Mouse (Mus musculus) forebrain, embryonic 16.5 days (tissue): ENCODE data around the gene Ankrd10. TPM values are rescaled to one million over a fixed set of nuclear protein-coding genes. Genes with fewer than 3 reads are reported as not detected.
"Not testable (repeated sequence)": the region's sequence is repeated elsewhere in the genome, so short reads cannot be mapped to it uniquely, and the experiment has no call there.

Source experiments
- ATAC-seq: fragments of 200-750 bp; cut with Nextera tagmentation; 2 replicates; pipeline ENCODE4 v1.8.0; 2017; ENCODE audit warnings: mild to moderate bottlenecking, moderate library complexity
- H3K27ac ChIP-seq: fragments of 300-500 bp; sonication (generic); 2 replicates; pipeline ENCODE4 v1.5.1; 2014; ENCODE audit warnings: low read length, control low read depth
- H3K27me3 ChIP-seq: fragments of 300-500 bp; sonication (generic); replicated peaks from 2 replicates; pipeline ENCODE4 v1.6.1; 2014; ENCODE audit warnings: low read length; ENCODE audit not compliant: control insufficient read depth, insufficient read depth
- H3K36me3 ChIP-seq: fragments of 300-500 bp; sonication (generic); 2 replicates; pipeline ENCODE4 v1.6.1; 2014; ENCODE audit not compliant: control insufficient read depth, insufficient read depth
- H3K4me1 ChIP-seq: fragments of 300-500 bp; sonication (generic); replicated peaks from 2 replicates; pipeline ENCODE4 v1.6.1; 2014; ENCODE audit warnings: low read length; ENCODE audit not compliant: control insufficient read depth, insufficient read depth
- H3K4me2 ChIP-seq: fragments of 300-500 bp; sonication (generic); 2 replicates; pipeline ENCODE4 v1.6.1; 2014; ENCODE audit warnings: mild to moderate bottlenecking, low read length, control low read depth
- H3K4me3 ChIP-seq: fragments of 300-500 bp; sonication (generic); replicated peaks from 2 replicates; pipeline ENCODE4 v1.5.1; 2014; ENCODE audit warnings: mild to moderate bottlenecking, low read length, control low read depth
- H3K9ac ChIP-seq: fragments of 300-500 bp; sonication (generic); replicated peaks from 2 replicates; pipeline ENCODE4 v1.6.1; 2014; ENCODE audit warnings: low read depth, low read length, control low read depth
- H3K9me3 ChIP-seq: fragments of 300-500 bp; sonication (generic); 2 replicates; pipeline ENCODE4 v1.6.1; 2016; ENCODE audit warnings: low read length; ENCODE audit not compliant: control insufficient read depth
- WGBS: fragments of 180-500 bp; shearing (Covaris S2); extraction: QIAGEN DNeasy Blood & Tissue Kit; methylation state at CpG from one replicate; pipeline ENCODE4 v1.1.7; 2014; 5-methylcytosine and 5-hydroxymethylcytosine counted together
- microRNA-seq: library from miRNA; unstranded; fragments of <30 nt; microRNA quantifications from one replicate; pipeline ENCODE4, GENCODE M21; 2017
- polyA plus RNA-seq: library from polyadenylated mRNA; unstranded; fragments of >200 nt; fragmentation: Nextera tagmentation; extraction: Ambion mirVana; gene quantifications from 2 replicates; pipeline ENCODE4 v1.2.1, GENCODE M21; 2015

Ankrd10 gene
- polyA plus RNA-seq, 1 experiment from 2014 or later: 126 TPM

DNA sequence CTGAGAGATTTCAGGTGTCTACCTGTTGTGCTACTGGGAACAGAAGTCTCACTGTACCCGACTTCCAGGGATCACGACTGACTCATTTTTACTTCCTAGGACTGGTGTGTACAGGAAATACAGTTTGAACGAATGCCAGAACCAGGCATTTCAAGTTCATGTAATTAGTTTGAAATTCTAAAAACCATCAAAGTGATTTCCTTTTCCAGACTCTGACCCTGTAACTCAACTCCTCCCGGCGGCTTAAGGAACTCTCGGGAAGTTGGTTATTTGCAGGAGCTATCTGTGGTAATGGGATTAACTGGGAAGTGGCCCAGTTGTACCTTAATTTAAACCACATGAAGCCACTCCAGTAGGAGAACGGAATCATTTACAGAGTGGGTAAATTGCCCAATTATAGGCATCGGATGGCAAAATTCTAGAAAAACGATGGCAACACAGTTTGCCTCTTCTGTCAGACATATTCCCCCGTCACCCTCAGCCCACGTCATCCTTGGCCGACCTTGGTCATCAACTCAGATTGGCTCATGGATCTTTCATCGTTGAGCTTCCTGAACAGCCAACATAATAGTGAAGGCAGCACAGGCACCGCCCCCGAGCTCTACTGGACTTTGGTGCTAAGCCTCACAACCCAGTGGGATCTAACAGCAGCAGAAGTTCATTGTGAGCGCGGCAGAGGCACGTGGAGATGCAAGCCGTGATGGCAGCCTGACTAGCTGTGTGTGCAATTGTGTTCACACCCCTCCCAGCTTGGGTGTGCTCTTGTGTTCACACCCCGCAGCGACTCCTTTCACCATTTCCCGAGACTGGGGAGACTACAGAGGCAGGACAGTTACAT, 66.1 kb downstream of the Ankrd10 start:
- Histone ChIP-seq H3K4me3 (no peak overlapping the region), H3K36me3 (peaks cover 12% of the 10 kb centered on the region), H3K27ac (no peak overlapping the region), H3K4me1 (no peaks in the 10 kb centered on the region), H3K9me3 (no peaks in the 10 kb centered on the region), H3K4me2 (no peak overlapping the region), H3K9ac (no peak overlapping the region), H3K27me3 (no peaks in the 10 kb centered on the region)
- no peak for ATAC-seq
- WGBS: 88% methylated on average over 22 of the region's 22 CpGs

DNA sequence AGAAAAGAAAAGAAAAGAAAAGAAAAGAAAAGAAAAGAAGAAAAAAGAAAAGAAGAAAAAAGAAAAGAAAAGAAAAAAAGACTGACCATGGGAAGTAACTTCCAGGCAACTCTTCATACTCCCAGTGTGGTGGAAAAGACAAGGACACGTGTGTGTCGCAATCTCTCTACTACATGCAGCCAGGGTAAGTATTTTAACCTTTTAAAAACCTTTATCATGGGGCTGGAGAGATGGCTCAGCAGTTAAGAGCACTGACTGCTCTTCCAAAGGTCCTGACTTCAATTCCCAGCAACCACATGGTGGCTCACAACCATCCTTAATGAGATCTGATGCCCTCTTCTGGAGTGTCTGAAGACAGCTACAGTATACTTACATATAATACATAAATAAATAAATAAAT, 67.4 kb downstream of the Ankrd10 start:
- H3K27ac ChIP-seq, ATAC-seq, H3K4me3 ChIP-seq, H3K4me1 ChIP-seq, H3K9me3 ChIP-seq, H3K9ac ChIP-seq, H3K4me2 ChIP-seq, H3K27me3 ChIP-seq: not testable (repeated sequence)
- peaks cover 20% of the 10 kb centered on the region for H3K36me3 ChIP-seq
- WGBS: 98% methylated on average over 2 of the region's 2 CpGs

DNA sequence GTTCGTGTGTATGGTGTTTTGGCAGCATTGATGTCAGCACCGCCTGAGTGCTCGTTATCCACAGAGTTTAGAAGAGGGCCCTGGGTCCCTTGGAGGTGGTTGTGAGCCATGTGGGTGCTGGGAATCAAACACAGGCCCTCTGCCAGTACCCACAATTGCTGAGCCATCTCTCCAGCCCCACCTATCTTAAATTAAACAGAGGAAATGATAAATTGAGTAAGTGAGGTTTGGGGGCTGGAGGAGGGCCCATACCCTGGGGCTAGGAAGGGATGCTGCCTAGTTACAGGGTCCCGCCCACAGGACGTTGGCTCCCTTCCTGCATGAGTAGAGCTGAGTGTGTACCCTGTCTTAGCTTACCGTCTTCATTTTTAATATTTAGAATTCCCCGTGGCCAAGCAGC, 70.8 kb downstream of the Ankrd10 start:
- WGBS: 90% methylated on average over 7 of the region's 7 CpGs
- no peaks in the 10 kb centered on the region for H3K9me3 ChIP-seq
- no peaks in the 10 kb centered on the region for H3K27me3 ChIP-seq
- no peak overlapping the region for H3K4me2 ChIP-seq
- peaks cover 5% of the 10 kb centered on the region for H3K4me1 ChIP-seq
- no peak for ATAC-seq
- H3K27ac ChIP-seq: no peak overlapping the region
- no peak overlapping the region for H3K4me3 ChIP-seq
- H3K36me3 ChIP-seq: peaks cover 27% of the 10 kb centered on the region
- H3K9ac ChIP-seq: no peak overlapping the region

DNA sequence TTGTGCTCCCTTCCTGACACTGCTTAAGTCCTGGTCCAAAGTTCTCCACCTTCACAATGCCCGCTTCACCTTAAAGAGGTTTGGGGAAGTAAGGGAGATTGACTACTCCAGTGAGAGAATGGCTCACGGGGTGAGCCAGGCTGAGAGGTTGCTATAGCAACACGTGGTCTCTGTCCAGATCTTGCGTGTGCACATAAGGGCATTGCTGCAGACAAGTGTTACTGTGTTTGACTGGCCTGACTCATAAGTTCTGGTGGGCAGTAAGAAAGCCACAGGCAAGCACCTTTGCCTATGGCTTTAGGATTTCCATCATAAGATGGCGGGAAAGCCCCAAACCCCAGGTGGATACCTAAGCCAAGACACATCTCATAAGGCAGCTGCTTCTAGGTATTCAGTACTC, 71.3 kb downstream of the Ankrd10 start:
- no peaks in the 10 kb centered on the region for H3K27me3 ChIP-seq
- peaks cover 27% of the 10 kb centered on the region for H3K36me3 ChIP-seq
- H3K4me3 ChIP-seq: no peak overlapping the region
- no peak for ATAC-seq
- H3K9ac ChIP-seq: no peak overlapping the region
- H3K27ac ChIP-seq: no peak overlapping the region
- peaks cover 10% of the 10 kb centered on the region for H3K4me1 ChIP-seq
- WGBS: 90% methylated on average over 5 of the region's 5 CpGs
- H3K4me2 ChIP-seq: no peak overlapping the region
- H3K9me3 ChIP-seq: no peaks in the 10 kb centered on the region

Small RNA genes lying within 50 kb of the gene (microRNA-seq; reads per million reads assigned to microRNA genes)
- 3.7 reads per million, percentile 15 among the genes with 10 or more reads in this experiment for gene Mir7238

Other genes with a start within 250 kb of the Ankrd10 start
- gene Rab20, start 157.0 kb downstream of the Ankrd10 start, polyA plus RNA-seq: 0.63 and 0.77 TPM in 2 replicates
- 148 and 168 TPM in 2 replicates for gene Naxd, start 138.3 kb downstream of the Ankrd10 start, polyA plus RNA-seq
- 29.1 and 34.1 TPM in 2 replicates for gene Cars2, start 85.0 kb downstream of the Ankrd10 start, polyA plus RNA-seq
- 42.9 and 45.4 TPM in 2 replicates for gene Ing1, start 80.2 kb downstream of the Ankrd10 start, polyA plus RNA-seq
- 0.32 TPM in 1 of 2 replicates, not detected in the other for gene 1700016D06Rik, start 65.3 kb upstream of the Ankrd10 start, polyA plus RNA-seq
- gene Arhgef7, start 92.0 kb upstream of the Ankrd10 start, polyA plus RNA-seq: 71.0 and 77.3 TPM in 2 replicates
- gene Tex29, start 204.7 kb upstream of the Ankrd10 start, polyA plus RNA-seq: 0.52 and 0.66 TPM in 2 replicates